Mouse (Mus musculus): ENCODE results near the gene Dcbld2.
A peak's percentile ranks its signal among the peaks of the same experiment; 100 is the strongest.
"Not testable (repeated sequence)": the region's sequence is repeated elsewhere in the genome, so short reads cannot be mapped to it uniquely, and the experiment has no call there.

Dcbld2 gene

DNA sequence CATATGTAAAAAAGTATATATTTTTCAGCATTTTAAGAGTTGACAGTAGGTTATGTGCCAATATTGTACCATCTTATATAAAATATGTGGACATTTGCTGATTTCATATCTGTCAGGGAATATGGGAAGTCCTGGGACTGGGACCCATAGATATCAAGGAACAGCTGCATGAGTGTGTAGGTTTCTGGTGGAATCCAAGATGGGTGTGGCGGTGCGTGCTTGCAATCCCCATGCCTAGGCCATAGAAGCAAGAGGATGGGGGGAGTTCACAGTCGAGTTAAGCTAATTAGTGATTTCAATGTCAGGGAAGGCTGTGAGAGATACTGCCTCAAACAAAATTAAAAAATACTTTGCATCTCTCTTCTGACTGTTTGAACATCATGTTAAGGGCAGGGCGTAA is 40.8 kb downstream of the Dcbld2 start:
- DNase-seq (ENCODE audit: low read depth, low spot score), result no peak

DNA sequence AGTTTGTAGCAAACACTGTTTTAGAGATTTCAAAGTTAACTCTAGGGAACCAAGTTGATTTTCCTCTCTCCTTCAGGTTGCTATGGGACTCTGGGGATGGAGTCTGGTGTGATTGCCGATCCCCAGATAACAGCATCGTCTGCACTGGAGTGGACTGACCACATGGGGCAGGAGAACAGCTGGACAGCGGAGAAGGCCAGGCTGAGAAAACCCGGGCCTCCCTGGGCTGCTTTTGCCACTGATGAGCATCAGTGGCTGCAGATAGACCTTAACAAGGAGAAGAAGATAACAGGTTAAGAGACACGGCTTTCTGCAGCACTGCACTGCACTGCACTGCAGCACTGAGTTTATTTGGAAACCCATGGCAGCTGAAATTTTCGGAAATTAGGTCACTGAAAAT is 42.4 kb downstream of the Dcbld2 start:
- no peak for DNase-seq (ENCODE audit: low read depth, low spot score)

DNA sequence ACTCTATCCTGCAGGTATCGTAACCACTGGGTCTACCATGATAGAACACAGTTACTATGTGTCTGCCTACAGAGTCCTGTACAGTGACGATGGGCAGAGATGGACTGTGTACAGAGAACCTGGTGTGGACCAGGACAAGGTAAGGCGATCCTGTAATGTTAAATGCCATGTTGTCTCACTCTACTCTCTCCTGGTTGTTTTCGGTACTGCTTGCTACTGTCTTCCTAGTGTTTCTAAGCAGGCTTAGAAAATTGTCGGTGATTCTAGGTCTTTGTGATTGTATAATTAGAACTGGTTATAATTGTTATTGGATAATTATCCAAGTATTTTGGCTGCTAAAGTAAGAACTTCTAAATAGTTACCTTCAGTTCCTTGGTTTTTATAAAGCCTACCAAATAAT is 43.4 kb downstream of the Dcbld2 start:
- DNase-seq (ENCODE audit: low read depth, low spot score), result no peak

DNA sequence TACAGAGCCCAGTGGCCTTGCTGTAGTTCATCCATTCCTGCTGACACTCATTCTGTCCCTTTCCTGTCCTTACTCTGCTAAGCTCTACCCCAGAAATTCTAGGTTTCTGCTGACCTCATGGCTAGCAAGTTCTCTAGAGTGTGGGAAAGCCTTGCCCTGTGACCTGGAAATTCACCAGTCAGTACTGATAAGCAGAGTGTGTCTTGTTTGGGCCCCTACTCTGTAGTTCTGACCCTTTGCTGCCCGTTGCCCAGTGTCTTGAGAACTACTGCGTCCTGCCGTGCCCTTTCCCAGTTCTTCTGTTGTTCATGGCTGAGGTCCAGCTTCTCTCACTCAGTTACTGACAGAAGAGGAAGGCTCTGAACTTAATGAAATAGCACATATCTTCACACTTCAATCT is 44.9 kb downstream of the Dcbld2 start:
- DNase-seq (ENCODE audit: low read depth, low spot score), result no peak

DNA sequence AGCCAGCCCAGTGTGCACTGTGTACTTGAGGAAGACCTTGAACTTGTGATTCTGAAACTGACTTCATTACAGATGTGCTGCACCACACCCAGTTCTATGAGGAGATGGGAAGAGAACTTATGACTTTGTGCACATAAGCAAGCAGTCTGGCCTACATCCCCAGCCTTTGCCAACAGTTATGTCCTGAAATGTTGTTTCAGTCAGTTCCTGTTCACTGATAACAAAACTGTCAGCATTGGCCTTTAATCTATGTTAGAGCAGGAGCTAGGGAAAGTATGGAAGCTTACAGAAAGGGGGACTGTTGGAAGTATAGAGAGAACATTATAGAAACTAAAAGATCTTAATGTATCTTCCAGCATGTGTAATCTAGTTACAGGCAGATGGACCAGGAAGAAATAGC is 45.6 kb downstream of the Dcbld2 start:
- DNase-seq (ENCODE audit: low read depth, low spot score), result no peak

DNA sequence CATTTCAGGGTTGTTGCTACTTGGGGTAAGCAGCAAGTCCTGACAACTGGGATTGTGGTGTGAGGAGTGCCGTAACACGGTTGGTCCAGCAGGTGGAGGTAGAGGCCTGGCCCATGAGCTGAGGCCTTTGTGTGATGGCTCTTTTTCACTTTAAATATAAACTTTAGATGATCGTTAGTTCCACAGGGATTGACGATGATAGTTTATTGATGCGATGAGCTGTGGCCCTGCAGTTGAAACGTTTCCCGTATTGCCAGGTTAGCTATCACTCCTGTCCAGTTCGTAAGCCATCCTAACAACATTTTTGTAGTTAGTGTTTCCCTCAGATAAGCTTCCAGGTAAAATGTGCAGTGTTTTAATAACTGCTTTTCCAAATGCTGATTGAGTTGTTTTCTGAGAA is 46.4 kb downstream of the Dcbld2 start:
- DNase-seq (ENCODE audit: low read depth, low spot score), result peak; percentile 61

DNA sequence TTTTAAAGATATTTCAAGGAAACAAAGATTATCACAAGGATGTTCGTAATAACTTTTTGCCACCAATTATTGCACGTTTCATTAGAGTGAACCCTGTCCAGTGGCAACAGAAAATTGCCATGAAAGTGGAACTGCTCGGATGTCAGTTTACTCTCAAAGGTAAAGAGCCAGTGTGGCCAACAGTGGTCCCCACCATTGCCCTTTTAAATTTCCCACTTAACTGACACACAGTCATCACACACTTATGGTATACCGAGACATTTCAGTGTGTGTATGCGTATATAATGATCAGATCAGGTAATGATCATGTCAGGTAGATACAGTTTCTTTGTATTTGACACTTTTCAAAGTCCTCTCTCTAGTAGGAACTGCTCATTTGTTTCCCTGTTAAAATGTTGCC is 46.9 kb downstream of the Dcbld2 start:
- DNase-seq (ENCODE audit: low read depth, low spot score), result no peak

DNA sequence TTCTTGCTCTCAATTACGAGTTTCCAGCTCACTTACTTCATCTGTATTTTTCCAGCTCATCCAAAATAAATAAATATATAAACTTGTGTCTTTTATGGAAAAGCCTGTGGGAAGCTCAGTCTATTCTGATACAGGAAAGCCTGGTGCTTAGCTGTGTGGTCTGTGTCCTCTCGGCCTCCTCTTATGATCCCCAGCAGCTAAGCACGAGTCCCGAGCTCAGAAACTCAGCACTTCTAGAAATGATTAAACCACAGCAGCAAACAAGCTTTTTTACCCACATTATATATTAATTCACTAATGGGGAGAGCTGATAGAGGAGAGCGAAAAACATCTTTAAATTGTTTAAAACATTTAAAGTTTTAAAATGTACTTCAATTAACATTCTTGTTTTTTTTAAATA is 48.2 kb downstream of the Dcbld2 start:
- no peak for DNase-seq (ENCODE audit: low read depth, low spot score)

DNA sequence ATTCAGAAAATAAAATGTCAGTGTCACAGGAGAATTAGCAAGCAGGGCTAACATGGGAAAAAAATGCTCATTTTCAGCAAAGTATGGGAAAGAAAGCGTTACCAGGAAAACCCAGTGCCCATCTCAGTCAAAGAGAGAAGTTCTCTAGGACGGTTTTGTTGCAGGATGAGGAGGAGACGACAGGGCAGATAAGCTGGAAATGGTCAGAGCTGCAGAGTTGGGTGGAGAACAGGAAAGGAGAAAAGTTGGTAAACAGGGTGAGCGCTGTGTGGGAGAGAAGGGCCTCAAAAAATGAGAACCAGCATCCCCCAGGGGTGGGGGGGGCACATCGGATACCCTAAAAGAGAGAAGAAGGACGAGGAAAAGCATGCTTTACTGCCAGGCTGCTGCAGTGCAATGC is 48.7 kb downstream of the Dcbld2 start:
- DNase-seq (ENCODE audit: low read depth, low spot score), result no peak

DNA sequence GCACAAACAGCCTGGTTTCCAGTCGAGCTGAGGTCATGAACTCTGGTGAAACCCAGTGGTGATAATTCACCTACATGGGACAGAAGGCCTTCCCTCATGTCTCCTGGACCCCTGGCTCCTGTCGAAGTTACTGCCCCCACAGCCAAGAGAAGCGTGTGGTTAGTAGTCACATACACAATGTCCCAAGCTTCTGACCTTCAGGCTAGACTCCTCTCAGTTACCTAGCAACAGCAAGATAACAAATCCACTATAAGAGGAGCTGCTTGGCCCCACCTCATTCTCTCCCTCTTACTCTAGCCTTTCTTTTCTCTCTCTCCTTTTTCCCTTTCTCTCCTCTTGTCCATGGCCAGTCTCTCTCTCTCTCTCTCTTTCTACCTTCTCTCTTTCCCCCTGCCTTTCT is 51.7 kb downstream of the Dcbld2 start:
- DNase-seq (ENCODE audit: low read depth, low spot score), result not testable (repeated sequence)

DNA sequence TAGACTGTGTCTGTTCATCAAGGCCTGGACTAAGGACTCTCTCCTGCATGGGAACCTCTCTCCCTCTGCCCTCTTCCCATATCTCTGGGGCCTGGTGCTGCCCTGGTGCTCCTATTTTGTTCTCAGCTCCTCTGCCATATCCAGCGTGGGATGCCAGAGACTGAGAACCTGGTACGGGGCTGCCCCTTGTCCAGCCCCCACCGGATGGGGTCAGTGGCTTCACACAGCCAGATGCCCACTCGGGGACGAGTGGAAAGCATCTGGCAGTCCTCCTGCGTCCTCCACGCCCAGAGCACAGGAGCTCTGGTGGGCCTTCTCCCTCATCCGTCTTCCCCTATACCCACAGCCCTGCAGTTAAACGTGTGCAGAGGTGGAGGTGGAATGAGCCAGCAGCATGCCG is 52.1 kb downstream of the Dcbld2 start:
- no peak for DNase-seq (ENCODE audit: low read depth, low spot score)

DNA sequence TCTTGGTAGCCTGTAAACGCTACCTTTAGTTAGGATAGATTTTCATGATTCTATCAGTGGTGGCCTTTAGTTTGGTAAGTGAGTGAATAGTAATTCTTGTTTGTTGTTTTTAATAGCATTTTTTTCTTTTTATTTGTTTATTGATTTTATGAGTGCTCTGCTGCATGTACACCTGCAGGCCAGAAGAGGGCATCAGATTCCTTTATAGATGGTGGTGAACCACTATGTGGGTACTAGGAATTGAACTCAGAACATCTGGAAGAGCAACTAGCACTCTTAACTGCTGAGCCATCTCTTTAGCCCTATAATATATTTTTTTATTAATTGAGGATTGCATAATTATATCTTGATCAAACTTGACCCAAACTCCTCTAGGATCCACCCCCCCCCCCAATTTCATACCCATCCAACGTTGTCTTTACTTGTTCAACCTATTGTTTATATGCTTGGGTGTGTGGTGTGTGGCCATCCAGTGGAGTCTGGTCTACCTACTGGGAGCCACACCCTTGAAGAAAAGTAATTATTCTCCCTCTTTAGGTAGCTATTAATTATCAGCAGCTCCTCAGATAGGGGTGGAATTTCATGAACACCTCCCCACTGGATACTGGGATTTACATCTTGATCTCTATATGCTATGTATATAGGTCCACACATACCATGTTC is 53.7 kb downstream of the Dcbld2 start:
- DNase-seq (ENCODE audit: low read depth, low spot score), result no peak

DNA sequence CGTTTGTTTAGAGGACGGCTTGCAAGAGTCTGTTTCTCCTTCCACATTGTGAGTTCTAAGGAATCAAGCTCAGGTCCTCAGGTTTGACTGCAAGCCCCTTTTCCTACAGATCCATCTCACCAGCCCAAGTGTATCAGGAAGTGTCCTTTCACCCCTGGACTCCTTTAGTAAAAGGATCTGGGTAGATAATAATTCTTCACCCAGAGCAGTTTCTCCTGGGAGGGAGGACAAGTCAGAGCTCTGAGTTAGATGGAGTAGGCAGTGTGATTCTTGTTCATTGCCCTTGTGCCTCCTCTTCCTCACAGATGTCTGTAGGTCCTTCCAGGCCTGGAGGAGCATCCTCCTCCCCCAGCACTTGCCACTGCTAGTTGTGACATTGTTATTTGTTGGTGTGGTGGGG is 54.3 kb downstream of the Dcbld2 start:
- DNase-seq (ENCODE audit: low read depth, low spot score), result no peak

DNA sequence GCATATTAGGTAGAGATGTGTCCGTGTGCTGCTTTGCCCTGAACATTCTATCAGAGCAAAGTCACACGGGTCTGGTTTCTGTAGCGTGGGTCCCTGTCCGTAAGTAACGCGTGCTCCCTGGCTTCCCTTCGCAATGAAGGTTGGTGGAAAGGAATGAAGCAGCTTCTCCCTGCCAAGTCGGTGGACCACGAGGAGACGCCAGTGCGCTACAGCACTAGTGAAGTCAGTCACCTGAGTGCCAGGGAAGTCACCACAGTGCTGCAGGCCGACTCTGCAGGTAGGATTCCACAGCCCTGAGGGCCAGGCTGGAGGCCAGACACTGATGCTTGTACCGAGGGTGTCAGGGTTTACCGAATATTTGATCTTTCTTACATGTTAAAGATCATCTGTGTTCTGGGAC is 55.8 kb downstream of the Dcbld2 start:
- no peak for DNase-seq (ENCODE audit: low read depth, low spot score)

DNA sequence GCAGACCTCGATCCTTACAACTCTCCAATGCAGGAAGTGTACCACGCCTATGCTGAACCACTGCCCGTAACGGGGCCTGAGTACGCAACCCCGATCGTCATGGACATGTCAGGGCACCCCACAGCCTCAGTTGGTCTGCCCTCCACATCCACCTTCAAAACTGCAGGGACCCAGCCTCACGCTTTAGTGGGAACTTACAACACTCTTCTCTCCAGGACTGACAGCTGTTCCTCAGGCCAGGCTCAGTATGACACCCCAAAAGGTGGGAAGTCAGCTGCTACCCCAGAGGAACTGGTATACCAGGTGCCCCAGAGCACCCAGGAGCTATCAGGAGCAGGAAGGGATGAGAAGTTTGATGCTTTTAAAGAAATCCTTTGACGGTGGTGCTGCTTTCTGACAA is 57.2 kb downstream of the Dcbld2 start:
- DNase-seq (ENCODE audit: low read depth, low spot score), result no peak

DNA sequence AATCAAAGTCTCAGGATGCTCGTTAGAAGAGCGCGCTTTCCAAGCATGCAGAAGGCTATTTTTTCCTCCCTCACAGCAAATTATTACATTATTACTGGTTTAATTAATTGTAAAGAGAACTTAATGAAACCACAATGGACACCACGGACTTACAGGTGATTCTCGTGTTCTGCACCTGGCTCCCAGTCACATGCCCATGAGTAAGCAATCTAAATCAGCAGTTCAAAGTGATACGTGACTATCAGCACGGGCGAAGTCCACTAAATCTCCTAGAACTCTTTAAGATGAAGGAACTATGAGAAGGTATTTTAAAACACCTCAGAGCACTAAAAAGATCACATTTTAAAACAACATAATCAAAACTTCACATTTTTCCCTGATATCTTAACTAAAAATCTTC is 61.8 kb downstream of the Dcbld2 start:
- no peak for DNase-seq (ENCODE audit: low read depth, low spot score)

DNA sequence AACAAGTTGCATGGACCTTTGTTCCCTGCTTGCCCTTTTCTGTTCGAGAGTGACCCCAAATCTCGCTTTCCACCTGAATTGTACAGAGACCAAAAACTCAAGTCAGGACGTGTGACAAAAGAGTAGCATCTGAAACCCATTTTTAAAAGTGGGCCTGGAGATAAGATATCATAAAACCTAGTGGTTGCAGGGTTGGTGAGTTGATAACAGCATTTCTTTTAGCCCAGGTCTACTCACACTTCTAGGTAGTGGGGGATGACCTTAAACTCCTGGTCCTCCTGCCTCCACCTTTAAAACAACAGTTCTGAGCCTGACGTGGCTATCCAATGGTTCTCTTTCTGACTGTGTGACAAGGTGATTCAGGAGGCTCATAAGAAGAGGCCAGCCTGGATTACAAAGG is 62.6 kb downstream of the Dcbld2 start:
- DNase-seq (ENCODE audit: low read depth, low spot score), result no peak

DNA sequence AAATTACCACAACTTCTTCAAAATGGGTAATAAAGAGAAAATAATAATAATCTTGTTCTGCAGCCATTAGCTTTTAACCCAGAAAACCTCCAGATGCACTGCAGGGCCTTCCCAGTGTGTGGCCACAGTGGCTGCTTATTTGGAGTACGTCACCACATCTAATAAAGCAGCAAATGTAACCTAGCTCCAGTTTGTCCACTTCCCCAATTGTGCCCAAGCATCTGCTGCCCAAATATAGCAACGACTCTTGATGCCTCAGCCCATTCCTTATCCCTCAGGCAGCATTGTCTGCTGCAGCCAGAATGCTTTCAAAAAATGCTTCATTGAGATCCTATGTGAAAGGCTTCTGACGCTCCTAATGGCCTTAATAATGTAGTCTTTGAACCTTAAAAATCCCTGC is 66.6 kb downstream of the Dcbld2 start:
- DNase-seq (ENCODE audit: low read depth, low spot score), result no peak

DNA sequence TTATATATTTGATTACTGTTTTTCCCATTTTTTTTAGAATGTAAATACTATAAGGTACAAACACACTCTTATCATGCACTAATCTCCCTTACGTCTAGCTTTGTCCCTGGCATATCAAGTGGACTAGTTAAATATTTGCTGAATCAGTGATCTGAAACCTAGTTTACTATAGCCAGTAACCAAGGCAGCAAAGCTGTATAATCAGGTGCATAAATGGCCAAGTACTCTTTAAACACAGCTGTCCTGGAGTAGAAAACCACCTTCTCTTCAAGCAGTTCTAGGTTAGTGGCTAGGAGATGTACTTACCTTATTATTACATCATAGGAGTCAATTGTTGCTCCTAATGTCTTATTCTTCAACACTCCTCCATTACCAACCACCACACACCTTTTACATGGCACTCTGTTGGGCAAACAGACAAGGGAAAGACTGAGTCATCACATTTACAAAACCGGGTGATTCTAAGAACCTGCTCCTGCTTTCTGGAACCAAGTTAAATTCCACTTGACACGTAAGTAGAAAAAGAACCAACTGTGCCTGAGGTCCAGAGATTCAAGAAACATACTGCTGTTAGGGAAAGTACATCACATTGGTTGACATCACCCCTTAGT is 67.4 kb downstream of the Dcbld2 start:
- DNase-seq (ENCODE audit: low read depth, low spot score), result no peak

DNA sequence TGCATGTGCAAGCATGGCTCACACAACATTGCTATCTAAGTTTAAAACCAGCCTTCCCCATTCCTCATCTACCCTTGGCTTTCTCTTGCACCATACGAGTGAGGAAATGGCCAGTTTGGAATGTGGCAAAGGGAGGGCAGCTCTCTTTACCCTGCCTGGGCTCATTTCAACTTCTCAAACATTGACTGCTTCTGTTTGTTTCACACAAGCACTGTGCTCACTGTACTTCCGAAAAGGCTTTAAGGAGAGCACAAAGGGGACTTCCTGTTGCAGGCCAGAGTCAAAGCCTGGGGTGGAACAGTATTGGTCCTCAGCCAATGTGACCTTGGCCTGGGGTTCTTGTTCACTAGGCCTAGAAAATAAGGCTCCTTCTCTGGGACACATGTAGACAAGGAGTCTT is 68.1 kb downstream of the Dcbld2 start:
- DNase-seq (ENCODE audit: low read depth, low spot score), result no peak

DNA sequence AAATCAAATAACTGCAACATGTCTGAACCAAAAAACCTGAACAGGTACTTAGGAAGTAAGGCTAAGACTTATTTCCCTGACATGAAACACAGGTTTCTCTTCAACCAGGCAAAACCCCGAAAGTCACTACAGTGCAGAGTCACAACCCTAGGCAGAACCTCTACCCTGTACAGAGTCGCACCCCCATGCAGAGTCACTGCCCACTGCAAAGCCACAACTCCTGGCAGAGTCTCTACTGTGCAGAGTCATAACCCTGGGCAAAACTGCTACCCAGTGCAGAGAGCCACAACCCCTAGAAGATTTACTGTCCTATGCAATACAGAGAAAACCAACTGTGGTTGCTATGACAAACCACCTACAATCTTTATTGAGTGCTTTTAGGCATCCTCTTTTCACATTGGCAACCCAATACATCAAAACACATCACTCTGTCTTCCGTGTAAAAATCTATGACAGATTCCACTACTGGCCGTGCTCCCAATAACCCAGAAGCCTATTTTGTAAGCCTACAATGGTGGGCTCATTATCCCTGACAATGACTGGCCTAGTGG is 71.7 kb downstream of the Dcbld2 start:
- DNase-seq (ENCODE audit: low read depth, low spot score), result no peak

DNA sequence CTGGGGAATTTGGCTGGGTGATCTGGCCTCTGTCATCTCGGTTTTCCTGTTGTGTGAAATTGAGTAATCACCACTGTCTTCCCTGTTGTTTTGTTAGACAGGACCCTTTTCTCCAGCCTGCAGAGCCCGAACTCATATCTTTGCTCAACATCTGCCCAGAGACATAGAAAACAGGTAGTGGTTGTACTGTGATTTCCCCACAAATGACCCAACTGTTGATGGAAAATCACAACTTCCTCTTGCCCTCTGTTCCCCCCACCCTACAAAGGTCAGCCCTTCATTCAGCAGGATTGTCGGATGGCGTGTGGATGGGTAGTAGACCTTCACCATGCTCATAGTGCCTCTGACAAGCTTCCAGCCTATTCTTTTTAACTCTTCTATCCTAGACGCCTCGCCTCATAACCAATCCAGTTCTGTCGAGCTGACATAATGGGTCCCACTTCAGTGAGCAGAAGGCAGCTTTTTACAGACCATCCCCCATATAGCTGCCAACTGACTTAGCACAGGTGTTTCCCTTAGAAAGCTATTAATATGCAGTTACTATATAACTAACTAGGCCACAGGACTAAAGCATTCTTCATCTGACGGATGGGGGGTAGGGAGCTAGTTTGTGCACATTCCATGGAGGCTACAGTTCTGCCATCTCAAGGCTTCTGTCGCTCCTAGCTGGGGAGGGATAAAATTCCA is 73.1 kb downstream of the Dcbld2 start:
- no peak for DNase-seq (ENCODE audit: low read depth, low spot score)

DNA sequence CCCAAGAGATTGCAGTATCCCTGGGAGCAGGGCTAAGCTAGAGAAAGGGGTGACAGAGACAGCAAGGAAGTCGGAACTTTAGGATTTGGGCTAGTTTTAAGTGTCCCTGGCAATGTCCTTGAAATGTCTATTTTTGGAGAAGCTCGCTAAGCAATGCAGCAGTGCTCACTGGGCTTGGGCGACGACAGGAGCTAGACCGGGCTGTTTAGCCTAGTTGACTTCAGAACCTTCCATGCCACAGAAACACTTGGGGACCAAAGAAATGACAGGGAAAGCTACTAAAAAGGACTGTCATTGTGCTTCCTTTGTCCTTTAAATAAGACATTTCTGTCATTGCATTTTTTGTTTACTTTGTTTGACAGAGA is 73.6 kb downstream of the Dcbld2 start:
- no peak for DNase-seq (ENCODE audit: low read depth, low spot score)
